Mouse (Mus musculus): ENCODE measurements around the gene Fate1.
"Not testable (repeated sequence)": the region's sequence is repeated elsewhere in the genome, so short reads cannot be mapped to it uniquely, and the experiment has no call there.

Fate1 gene

DNA sequence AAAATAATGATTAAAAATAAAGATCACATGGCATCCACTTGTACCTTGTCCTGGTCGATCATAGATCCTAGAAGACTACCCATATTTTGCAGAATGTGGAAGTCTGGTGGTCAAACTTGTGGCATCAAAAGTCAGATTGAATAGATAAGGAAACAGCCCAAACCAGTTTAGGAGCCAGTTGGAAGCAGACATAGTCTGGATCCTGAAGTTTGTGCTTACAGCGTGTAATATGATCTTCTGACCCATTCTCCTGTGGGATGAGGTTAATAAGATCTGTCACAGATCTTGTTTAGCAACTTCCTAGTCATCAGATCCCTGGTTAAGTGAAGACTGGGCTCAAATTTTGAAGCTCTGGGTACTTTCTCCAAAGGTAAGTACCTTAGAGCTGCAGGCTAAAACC is at the start of gene Fate1:
Fate1 (plus strand) TSS at position 301 of the 400 bp plus-strand sequence.
- DNase-seq (ENCODE audit: low spot score), result no peak

DNA sequence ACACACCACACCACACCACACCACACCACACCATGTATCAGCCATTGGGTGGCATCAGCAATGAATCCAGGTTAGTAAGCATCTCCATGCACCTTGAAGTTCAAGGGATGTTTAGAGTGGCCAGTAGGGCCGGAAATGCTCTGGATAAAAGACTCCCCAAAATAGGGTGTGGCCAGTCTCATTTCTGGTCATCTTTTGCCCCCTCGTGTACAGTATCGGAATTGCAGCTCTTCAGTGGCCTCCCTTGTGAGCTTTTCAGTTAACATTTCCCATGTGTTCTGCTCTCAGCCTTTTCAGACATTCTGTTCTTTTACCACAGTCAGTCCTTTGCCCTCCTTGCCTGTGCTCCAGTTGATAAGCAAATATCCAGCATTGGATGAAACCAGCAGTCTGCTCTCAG is 26.2 kb upstream of the Fate1 start:
- peak; percentile 42 for DNase-seq (ENCODE audit: low spot score)

- DNase-seq (ENCODE audit: low spot score), result no peak
These were observed 14.4 kb upstream of the Fate1 start for GRCm38 (mm10) chrX:71958366-71958765.

DNA sequence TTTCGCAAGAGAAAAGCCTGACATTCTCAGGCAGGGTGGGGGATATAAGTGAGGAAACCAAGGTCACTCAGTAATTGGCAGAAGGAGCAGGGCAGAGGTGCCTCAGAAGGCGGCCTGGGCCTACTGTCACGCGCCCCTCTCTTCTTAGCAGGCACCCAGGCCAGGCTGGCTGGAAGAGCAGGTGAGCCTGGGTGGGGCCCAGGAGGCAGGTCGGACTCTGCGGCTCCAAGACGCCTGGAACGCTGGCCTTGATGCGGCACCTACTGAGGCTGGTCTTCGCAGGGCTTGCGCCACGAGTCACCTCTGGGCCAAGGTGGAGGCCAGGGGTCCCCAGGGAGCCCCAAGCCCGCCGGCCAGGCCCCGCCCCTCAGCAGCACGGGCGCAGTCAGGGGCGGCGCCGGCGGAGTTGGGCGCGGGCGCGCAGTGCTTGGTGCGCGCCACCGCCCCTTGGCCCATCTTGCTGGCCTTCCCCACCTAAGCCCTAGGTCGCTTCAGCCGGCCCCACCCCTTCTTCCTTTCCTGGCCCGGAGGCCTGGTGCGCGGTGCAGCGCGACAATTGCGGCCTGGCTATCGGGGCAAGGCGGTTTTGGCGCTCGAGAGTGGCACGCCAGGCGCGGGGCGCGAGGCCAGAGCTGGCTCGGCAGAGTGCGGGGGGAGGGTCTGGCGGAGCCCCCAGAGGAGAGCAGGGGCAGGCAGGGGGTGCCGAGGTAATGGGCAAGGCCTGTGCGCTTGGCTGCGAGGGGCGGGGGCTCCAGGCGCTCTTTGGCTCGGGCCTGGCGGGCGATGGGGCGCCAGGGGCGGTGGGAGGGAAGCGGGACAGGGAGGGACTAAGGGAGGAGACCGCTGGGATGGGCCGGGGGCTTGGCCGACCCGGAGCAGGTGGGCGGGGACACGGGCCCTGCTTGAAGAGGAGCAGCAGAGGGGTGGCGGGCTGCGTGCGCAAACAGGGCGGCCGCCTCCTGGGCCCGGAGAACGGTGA is 10.4 kb upstream of the Fate1 start, which contains the start of gene Prrg3:
Prrg3 (plus strand) TSS at position 552 of the 979 bp plus-strand sequence.
- DNase-seq (ENCODE audit: low spot score), result peak; percentile 31

DNA sequence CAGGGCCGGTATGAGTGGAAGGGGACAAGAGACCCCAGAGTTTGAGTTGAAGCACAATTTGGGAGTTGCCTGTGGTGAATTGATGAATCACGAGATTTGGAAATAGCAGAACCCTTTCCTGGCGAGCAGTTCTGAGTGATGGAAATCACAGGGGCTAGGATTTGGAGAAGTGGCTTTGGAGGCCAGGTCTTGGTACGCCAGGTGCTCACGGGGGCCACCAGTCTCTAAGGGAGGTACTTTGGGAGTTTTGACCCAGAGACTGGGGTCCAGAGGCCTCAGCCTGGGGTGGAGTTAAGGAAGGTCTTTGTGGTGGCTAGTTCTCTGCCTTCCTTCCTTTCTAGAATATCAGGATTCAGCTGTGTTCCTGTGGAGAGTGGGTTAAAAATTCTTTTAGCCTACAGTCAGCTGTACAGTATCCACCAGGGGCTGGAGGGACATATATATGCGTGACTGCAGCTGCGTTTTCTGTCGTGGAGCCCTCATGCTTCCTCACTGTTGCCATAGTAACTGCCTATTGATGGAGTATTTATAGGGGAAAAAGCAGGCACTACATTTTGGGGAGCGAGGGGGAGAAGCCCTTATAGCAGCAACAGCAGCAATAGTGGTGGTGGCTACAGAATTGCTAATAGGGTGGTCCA is 9.4 kb upstream of the Fate1 start:
- DNase-seq (ENCODE audit: low spot score), result no peak

GRCm38 (mm10) chrX:71968216-71968615 is 4.6 kb upstream of the Fate1 start:
- DNase-seq (ENCODE audit: low spot score), result no peak

DNA sequence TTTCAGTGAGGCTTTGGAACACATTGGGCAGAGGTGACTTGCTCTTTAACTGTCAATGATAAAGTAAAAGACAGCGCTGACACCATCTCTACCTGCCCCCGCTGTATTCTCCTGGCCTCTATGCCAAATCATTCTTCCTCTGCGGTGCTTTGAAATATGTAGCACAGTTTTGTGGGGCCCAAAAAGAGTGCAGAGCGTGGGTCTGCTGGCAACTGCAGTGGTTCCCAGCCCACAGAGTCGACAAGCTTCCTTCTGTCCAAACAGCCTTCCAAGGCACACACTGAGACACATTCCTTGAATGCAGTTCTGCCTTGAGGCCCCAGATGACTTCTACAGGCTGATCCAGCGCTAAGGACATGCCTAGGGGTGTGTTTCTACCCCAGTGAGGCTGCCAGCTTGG is 4.0 kb upstream of the Fate1 start:
- no peak for DNase-seq (ENCODE audit: low spot score)

GRCm38 (mm10) chrX:71971325-71971724 is 1.5 kb upstream of the Fate1 start:
- DNase-seq (ENCODE audit: low spot score), result no peak

- DNase-seq (ENCODE audit: low spot score), result not testable (repeated sequence)
These were observed 4.9 kb downstream of the Fate1 start for GRCm38 (mm10) chrX:71977681-71978080.

- DNase-seq (ENCODE audit: low spot score), result no peak
These were observed 7.7 kb downstream of the Fate1 start for GRCm38 (mm10) chrX:71980443-71980842.

DNA sequence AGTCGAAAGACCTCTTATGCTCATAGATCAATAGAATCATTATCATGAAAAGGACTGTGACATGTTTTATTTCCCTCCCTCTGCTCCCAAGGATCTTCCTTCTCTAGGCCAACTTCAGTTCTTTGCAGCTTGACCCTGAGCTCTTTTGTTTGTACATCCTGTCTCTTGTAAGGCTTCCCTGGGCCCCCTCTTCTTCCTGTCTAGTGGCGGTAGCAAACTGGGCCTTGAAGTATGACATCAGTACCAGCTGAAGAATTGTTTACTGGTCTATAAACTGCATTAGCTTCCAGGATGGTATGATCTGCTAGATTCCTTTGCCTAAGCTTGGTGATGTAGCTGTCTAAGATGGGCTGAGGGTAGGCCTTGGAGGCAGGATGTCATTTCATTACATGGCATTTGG is 8.5 kb downstream of the Fate1 start:
- DNase-seq (ENCODE audit: low spot score), result no peak

DNA sequence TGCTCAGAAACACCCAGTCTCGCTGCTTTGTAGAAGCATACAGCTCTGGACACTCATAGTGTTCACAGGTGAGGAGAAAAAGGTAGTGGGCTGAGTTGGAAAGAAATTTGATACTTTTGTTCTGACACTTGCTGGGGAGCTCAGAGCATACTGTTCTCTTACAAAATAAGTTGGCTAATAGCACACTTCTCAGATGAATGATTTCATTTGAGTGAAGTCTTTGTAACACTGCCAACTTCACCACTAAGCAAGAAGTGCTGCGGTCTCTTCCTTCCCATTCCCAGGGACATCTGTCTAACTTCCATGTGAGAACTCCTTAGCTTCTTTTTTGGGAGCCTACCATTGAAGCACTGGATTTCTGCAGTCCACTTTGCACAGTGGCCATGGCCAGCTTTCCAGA is 10.4 kb downstream of the Fate1 start:
- no peak for DNase-seq (ENCODE audit: low spot score)

- DNase-seq (ENCODE audit: low spot score), result no peak
These were observed 11.0 kb downstream of the Fate1 start for GRCm38 (mm10) chrX:71983775-71984174.

DNA sequence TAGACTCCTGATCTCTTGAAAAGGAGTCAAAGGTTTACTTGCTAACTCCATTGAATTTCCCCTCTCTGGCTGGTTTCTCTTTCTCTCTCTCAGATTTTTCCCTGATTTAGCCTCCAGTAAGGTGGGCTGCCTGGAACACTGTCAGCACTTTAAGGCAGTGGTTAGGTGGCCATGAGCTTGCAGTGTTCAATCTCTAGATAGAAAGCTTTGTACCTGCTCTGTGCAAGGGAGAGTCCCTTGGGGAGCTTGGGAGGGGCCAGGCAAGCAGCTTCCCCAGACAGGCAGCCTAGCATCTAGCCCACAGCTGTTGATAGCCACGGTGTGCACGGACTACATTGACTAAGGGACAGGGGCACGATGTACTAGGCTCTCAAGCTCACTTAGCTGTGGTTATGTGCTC is 18.8 kb downstream of the Fate1 start, which contains the start of gene Cnga2:
Cnga2 (plus strand) TSS at position 301 of the 400 bp plus-strand sequence.
- DNase-seq (ENCODE audit: low spot score), result no peak

DNA sequence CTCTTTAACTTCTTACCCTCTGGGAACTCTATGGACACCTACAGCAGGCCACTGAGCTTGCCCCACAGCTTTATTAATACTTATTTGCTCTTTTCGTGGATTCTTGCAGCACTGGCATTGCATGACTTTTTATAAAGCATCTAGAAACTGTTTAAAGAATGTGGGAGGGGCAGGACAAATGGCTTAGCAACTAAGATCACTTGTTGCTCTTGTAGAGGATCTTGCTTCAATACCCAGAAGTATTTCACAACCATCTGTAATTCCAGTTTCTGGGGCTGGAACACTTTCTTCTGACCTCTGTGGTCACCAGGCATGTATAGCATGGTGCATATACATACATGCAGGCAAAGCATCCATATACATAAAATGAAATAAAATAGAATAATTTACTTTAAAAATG is 23.2 kb downstream of the Fate1 start:
- DNase-seq (ENCODE audit: low spot score), result no peak

- no peak for DNase-seq (ENCODE audit: low spot score)
These were observed 37.1 kb downstream of the Fate1 start for GRCm38 (mm10) chrX:72009930-72010329.

- DNase-seq (ENCODE audit: low spot score), result no peak
These were observed 39.5 kb downstream of the Fate1 start for GRCm38 (mm10) chrX:72012236-72012635.

DNA sequence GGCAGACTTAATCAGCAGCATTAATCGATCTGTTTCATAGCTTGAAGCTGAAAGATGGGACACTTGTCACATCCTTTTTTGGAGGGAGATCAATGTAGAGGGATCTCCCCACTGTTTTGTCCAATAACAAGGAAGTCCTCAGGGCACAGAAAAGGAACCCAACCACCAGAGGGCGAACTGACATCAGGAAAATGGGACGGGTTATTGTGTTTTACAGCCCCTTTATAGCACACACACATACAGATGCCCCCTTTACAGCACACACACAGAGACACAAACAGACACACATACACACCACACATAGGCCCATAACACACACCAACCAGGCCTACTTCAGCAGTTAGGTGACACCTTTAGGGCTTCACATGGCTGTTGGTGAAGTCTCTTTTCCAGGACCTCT is 40.0 kb downstream of the Fate1 start:
- DNase-seq (ENCODE audit: low spot score), result peak; percentile 6

DNA sequence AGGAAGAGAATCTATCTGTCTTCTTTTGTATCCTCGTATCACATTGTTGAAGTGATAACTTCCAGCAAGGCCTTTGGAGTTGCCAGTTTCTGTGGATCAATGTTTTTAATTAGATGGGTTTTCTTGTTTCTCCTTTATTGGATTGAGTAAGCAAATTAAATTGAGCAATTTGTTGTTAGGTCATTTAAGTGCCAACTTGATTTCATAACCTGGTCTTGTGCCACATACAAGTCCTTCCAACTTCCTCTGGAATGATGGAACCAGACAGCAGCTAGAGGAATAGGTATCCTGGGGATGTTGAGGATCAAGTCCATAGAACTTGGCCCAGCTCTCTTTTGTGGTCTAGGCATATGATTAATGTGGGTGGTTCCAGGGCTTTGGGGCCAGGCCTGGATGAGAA is 49.5 kb downstream of the Fate1 start:
- DNase-seq (ENCODE audit: low spot score), result no peak

DNA sequence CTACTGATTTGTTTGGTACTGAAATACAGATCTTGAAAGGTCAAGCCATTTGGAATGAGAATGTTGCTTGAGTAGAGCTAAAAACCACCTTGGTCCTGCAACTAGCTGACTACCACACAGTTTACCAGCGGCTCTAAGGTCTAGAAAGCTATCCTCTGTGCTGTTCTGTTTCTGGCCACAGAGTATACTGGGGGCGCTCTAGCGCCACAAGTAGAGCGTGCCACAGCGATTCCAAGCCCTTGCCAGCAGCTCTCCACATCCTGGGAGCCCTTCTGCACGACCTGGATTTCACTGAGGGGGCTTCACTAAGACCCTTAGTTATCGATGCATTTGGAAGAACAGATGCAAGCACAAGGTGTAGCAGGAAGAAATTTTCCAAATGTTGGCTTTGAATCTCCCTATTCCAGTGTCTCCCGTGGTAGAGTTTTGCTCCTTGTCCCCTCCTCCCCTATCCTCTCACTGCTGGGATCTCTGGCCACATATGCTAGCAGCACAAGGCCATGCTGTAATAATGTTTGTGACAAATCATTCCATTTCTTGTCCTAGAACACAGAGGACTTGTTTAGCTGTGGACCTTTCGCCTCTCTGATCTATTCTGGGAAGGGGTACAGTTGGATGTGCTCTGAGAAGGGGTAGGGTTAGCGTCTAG is 50.1 kb downstream of the Fate1 start:
- DNase-seq (ENCODE audit: low spot score), result no peak

GRCm38 (mm10) chrX:72023542-72023941 is 50.8 kb downstream of the Fate1 start:
- DNase-seq (ENCODE audit: low spot score), result no peak

Measured in ovary, postnatal 14 days (tissue).